Mouse (Mus musculus): ENCODE data around the gene Bdh2.

Bdh2 gene

DNA sequence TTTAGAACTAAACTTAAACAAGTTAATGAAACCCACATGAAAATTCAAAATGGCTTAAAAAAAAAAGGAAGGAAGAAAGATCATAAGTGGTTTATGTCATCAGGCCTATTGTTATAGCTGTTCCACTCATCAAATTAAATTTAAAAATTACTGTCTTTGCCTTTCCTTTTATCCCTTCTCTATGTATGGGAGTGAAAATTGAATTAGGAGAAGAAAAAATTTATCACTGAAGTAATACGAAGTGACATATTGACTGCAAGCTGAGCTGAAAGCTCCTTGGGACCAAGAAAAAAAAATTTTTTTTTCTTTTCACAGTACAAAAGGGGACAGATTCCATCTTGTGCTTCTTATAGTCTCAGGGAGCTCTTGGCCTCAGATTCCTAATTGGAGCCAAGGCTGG, 14.5 kb downstream of the Bdh2 start:
- in situ Hi-C loops (cut with MboI, MseI) = loop anchor here (5.0 kb wide), 1 partner anchor 342 kb away; no protein-coding TSS in a partner anchor

DNA sequence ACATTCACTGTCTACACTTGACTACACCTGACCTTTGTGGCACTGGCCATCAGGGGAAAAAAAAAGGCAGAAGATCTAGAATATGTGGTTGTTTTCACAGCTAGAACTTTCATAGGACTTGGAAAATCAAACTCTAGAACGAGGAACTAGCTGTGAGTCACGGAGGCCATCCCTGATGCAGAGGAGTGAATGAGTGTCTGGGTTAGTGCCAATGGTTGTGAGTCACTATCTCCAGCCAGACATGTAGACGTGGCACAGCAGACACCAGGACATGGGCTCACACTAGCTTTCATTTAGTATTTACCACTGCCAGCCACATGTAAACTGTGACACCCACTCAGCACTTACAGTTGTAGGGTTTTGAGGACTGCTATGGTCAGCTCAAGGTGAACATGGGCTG, 17.5 kb downstream of the Bdh2 start:
- in situ Hi-C loops (cut with MboI, MseI) = loop anchor here (5.0 kb wide), 1 partner anchor 339 kb away; no protein-coding TSS in a partner anchor

DNA sequence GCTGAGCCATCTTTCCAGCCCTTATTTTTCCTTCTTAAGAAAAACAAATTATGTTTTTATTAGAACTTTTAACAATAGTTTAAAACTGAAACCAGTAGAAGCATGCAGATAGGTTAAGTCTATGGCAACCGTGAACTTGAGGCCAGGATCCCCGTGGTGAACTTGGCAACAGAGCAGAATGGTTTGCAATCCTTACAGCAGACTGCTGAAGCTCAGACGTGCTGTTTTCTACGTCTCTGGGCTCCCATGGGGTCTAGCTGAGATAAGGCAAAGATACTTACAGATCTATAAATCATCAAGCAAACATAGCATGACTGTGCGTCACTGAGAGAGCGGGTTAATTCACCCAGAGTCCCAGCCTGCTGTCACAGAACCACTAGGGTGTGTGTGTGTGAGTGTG, 19.1 kb downstream of the Bdh2 start:
- in situ Hi-C loops (cut with MboI, MseI) = no loop called here

DNA sequence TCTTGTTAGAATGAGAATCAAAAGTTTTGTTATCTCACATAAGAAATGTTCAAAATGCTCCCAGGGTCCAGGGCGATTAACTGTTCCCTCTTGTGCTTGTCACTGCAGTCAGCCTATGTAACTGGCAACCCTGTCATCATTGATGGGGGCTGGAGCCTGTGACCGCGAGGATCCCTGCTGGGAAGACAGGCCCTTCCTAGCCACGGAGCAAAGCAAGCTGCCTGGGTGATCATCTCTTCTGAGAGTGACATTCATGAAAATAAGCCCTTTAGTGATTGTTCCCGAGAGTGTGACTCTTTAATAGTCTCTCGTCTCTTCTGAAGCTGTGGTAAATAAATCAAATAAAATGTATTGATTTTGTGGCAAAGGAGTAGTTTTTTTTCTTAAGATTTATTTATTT, 23.0 kb downstream of the Bdh2 start:
- in situ Hi-C loops (cut with MboI, MseI) = no loop called here

DNA sequence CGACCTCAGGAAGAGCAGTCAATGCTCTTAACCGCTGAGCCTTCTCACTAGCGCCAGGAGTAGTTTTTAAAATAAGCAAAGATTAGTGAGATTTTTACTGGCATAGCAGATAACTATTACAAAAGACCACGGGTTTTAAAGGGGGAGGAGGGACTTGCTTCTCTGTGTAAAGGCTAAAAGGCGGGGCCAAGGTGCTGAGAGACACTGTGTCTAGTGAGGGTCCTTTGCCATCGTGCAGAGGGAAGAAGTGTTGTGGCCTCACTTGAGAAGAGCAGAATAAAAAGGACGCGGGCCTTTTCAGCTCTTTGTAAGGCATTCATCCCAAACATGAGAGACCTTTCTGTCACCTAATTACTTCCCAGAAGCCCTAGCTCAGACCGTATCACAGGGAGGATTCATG, 23.5 kb downstream of the Bdh2 start:
- in situ Hi-C loops (cut with MboI, MseI) = no loop called here

DNA sequence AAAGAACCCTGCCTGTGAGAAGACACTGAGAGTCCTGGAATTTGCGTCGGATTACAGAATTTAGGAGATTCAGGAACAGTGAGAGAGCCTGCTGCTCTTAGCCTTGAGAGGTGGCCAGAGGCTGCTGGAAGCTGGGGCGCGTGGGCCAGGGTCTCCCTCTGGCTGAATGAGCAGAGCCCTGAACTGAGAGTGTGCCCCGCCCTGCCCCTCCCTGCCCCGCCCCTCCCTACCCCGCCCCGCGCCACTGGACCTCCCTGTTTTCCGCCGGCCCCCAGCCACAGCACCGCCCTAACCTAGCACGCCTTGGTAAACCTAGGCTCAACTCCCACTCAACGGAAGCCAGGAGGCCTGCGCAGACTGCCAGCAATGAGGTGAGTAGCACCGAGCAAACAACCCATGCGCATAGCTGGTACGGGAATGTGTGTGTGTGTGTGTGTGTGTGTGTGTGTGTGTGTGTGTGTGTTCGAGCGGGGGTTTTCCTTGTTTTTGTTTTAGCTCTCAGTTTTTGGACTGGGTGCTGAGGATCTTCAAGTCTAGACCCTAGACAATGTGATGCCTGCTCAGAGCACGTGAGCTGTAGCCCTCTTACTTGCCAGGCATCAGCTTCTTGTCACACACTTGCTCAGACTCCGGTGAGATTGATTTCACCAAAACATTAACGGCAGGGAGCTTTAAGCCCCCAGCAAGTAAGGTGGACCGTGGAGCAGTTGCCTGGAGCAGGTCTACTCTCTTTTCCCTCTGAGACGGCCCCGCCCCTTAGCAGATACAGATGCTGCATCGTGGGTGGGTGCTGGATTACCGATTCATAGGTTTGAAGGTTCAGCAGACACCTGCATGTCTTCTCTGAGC, 26.6 kb downstream of the Bdh2 start, which contains the start of gene Slc9b2:
Gene Slc9b2 (plus strand): TSS at position 290 of the 849 bp plus-strand sequence.
- in situ Hi-C loops (cut with MboI, MseI) = no loop called here

DNA sequence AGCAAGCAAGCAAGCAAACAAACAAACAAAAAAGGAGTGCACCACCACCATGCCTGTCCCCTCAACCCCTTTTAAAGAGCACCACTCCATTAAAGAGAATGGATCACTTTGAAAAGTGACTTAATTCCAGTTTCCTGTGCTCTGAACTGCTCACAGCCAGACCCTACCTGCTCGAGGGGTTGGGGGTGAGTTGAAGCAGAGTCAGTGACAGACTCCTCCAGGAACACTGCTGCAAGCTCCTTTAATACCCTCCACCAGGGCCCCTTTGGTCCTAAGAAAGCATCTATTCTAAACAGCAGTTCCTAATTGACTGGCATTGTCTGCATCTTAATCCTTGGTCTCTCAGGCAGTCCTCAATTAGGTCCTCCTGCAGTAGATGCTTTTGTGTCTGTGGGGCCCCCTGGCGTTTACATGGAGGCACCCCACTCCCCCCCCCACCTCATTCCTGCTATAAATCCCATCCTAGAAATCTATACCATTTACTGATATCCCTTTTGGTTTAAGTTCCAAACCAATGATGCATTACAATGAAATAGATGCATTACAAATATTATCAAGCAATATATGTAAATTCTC, 32.0 kb downstream of the Bdh2 start:
- in situ Hi-C loops (cut with MboI, MseI) = no loop called here

DNA sequence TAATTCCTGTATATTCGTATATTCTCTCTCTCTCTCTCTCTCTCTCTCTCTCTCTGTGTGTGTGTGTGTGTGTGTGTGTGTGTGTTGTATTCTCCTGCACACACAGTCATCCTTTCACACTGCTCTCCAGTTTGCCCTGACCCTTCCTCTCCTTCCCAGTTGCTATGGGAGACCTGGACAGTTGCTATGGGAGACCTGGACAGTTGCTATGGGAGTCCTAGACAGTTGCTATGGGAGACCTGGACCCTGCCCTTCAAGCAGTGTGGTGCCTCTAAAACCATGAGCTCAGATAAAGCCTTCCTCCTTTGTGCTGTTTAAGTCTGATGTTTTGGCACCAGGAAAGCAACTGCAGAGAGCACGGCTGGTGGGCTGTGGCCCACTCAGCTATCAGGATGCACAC, 32.7 kb downstream of the Bdh2 start:
- in situ Hi-C loops (cut with MboI, MseI) = no loop called here

DNA sequence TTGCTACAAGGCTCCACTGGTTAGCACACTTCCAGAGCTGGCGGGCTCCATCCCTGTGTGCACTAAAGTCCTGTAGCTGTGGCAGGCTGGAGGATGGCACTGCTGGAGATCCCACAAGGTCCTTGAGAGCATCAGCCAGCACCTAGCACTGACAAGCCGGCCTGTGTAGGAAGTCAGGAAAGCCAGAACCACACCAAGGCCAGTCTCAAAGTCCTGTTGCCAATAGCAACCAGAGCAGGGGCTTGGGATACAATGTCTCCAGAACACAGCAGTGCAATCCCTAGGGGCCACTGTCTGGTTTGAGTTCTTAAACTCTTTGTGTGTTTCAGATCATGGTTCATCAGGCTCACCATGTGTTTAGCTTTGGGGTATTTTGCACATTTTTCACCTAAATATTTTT, 33.8 kb downstream of the Bdh2 start:
- in situ Hi-C loops (cut with MboI, MseI) = no loop called here

DNA sequence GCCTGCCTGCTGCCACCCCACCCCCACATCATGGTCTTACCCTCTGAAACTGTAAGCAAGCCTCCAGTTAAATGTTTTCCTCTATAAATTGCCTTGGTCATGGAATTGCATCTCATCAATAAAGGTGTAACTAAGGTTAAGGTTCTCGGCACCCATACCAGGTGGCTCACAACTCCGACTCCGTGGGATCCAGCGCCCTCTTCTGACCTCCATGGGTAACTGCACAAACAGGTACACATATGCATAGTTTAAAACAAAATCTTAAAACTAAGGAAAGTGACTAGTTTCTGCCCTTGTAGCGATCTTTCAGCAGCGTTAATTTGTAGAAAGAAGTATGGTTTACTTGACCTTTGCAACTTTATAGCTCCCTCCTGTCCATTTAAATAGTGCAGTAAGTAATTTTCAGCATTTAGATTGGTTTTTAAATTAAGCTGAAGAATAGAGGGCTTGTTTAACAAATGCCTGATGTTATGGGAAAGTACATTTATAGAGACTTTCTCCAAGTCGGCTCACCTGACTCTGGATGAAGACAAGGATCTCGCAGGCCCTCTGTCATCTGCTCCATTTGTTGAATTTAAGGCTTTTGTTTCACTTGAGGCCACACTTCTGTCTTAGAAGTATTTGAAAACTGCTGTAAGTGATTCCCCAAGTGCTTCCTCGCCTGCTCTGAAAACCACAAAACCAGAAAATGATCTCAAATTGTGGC, 34.9 kb downstream of the Bdh2 start:
- in situ Hi-C loops (cut with MboI, MseI) = no loop called here

DNA sequence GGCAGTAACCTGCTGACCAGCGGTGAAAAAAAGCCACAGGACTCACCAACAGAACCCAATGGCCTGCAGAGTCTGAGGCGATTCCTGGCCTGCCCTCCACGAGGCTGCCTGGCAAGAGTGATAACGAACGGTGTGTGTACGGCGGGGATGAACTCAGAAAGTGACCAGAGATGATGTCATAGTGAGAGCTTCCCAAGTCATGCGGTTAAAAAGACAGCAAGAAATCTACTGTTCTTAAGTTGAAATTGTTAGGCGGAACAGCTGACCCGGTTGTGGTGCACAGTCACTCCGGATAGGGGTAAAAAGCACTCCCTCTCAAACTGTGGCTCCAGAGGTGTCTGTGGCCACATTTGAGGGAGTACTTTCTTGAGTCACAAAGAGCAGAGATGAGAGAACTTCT, 37.3 kb downstream of the Bdh2 start:
- in situ Hi-C loops (cut with MboI, MseI) = no loop called here

DNA sequence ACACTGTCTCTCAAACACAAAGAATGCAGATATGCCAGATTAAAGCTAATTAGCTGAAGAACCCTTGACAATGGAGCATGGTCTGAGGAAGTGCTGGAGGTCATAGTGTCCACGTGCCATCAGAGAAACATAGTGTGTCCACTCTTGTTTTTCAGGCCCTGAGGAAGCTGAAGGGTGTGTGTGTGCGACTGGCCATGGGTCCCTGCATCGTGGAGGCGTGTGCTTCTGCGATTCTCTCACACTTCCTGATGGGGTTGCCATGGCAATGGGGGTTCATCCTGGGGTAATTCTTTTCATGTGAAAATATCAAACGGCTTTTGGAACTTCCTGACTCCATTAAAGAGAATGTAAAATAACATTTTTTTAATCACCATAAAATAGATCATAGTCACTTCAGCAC, 43.3 kb downstream of the Bdh2 start:
- in situ Hi-C loops (cut with MboI, MseI) = no loop called here

DNA sequence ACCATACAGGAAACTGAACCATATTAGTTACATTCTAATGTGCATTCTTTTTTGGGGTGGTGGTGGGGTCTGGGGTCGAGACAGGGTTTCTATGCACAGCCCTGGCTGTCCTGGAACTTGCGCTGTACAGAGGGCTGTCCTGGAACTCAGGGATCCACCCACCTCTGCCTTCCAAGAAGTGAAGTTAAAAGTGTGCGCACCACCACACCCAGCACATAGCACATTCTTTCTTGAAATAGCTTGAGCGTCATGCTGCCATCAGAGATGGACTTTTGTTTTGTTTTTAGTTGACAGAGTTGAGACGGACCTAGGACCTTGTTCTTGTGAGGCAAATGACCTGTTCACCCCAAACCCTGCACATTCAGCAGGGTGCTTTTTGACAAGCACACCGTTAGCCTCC, 46.2 kb downstream of the Bdh2 start:
- in situ Hi-C loops (cut with MboI, MseI) = no loop called here

DNA sequence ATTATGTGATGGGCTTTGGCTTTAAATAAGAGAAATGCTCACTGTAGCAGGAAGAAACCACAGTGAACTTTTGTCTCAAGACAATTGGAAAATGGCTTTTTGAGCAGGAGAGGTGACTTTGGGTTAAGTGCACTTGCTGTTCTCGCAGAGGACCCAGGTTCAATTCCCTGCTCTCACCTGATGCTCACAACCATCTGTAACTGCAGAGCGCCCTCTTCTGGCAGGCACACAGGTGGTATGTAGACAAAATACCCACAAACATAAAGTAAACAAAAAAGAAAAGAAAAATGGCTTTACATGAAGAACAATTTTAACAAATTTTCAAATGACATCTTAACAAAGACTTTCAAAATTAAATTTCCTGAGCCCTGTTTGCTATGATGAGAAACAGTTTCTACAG, 46.6 kb downstream of the Bdh2 start:
- in situ Hi-C loops (cut with MboI, MseI) = no loop called here

DNA sequence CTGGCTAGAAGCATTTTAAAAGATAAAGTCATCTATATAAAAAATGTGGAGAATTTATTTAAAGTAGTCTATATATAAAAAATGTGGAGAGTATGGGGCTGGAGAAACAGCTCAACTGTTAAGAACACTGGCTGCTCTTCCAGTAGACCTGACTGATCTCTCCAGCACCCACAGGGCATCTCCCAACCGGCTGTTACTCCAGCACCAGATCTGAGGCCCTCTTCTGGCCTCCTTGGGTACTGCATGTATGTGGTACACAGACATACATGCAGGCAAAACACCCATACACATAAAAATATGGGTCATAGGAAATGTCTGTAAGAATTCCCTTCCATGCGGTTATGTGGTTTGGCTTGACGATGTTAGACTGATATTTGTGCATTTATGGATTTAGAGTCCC, 47.5 kb downstream of the Bdh2 start:
- in situ Hi-C loops (cut with MboI, MseI) = no loop called here

DNA sequence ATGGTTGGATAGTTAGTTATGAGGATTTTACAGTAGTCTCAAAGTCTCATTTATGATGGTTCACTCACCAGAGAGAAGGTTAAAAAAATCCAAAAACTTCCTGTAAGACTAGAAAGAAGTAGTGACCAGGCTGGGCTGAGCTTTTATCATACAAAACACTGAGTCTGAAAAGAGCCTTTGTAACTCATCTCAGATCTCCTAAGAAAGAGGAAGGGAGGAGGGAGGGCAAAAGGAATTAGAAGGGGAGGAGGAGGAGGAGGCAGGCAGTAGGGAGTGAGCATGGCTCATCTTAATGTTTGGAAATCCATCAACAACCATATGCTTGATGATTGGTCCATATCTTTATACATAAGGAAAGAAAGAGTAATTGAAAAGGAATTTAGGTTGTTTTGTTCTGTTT, 51.7 kb downstream of the Bdh2 start:
- in situ Hi-C loops (cut with MboI, MseI) = no loop called here

DNA sequence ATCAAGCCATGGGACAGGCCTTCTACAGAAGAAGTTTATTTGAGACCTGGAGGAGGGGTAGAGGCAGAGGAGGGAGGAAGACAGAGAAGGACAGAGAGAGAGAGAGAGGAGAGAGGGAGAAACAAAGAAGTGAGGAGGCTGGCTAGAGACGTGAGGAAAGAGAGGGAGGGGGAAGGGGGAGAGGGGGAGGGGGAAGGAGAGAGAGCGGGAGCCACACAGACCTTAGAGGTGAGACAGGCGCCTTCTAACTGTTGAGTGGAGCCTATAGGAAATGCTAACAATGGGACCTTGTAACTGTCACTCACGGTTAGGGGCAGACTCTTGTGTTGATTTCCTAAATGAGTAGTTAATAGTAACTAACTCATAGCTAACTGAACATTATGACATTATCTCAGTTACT, 52.7 kb downstream of the Bdh2 start:
- in situ Hi-C loops (cut with MboI, MseI) = no loop called here

DNA sequence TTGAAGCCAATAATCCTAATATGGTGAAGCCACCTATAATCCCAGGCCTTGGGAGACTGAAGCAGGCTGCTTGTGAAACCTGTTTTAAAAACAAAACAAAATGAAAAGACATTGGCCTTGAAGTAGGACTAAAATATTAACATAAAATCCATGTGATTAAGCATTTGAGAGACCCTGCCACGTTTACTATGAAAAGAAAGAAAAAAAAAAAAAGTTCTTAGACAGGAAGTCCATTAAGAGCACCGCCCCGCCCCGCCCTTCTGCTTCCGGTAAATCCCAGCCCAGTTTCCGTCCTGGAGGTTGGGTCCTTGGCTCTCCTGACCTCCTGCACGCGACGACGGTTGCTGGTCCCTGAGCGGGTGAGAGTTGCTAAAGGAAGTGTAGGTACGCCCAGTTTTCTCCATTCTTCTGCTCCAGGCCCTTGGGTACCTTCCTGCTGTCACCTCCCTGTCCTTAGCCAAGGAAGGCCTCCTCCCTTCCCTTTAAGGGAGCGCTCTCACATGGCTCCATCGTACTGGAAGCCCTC, 66.8 kb downstream of the Bdh2 start, which contains the start of gene Slc9b1:
Gene Slc9b1 (plus strand): TSS at position 291 of the 526 bp plus-strand sequence.
- in situ Hi-C loops (cut with MboI, MseI) = no loop called here

DNA sequence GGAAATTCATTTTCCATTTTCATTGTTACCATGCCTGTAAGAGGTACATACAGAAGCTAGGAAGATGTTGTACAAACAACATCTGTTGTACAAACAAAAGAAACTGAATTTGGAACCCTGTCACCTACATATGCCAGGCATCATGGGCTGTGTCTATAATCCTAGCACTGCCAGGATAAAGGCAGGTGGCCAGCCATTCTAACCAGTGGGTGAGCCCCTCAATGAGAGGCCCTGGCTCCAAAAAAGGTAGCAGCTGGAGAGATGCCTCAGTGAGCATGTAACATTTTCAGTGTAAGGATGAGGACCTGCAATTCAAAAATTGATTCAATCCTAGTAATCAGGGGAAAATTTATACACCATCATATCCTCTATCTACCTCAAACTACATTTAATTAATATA, 68.0 kb downstream of the Bdh2 start:
- in situ Hi-C loops (cut with MboI, MseI) = no loop called here

DNA sequence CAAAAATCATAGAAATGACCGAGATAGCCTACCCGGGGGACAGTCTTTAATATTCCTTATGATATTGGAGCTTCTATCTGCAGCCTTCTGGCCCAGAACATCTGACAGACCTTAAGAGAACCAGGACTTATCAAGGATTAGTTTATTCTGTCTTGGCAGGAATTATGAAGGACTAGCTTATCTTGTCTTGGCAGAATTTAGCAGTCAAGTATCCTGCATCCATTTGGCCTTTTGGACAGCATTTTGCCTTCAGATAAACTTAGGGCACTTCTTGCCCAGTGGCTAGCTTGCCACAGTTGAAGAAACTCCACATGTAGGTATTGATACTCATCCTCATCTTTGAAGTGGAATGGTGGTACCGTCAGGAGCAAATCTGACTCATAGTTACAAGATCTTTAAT, 70.8 kb downstream of the Bdh2 start:
- in situ Hi-C loops (cut with MboI, MseI) = no loop called here
